Mouse (Mus musculus) heart, embryonic 14.5 days (tissue): Measurements from ENCODE around the gene Rrm2. TPM values are rescaled to one million over a fixed set of nuclear protein-coding genes. Genes with fewer than 3 reads are reported as not detected.
"Not testable (repeated sequence)": the region's sequence is repeated elsewhere in the genome, so short reads cannot be mapped to it uniquely, and the experiment has no call there.

ENCODE experiments used
- ATAC-seq: fragments of 200-750 bp; cut with Nextera tagmentation; 2 replicates; pipeline ENCODE4 v1.8.0; 2017; ENCODE audit warnings: low read depth, moderate TSS enrichment; ENCODE audit not compliant: insufficient number of reproducible peaks, insufficient read depth, low FRiP score
- H3K27ac ChIP-seq, 2 experiments: fragments of 200-500 bp in 1 of 2; fragments of 300-500 bp in 1 of 2; sonication (generic) in 1 of 2; replicated peaks in 1 of 2; 2 replicates each; pipeline ENCODE4 v1.5.1; 2012 to 2014; ENCODE audit warnings: low read depth in 2 of 2, low read length in 2 of 2, control low read depth in 1 of 2, mild to moderate bottlenecking in 1 of 2, mixed read lengths in 1 of 2; ENCODE audit not compliant: control insufficient read depth in 1 of 2, insufficient read depth in 1 of 2
- H3K27me3 ChIP-seq: fragments of 300-500 bp; sonication (generic); 2 replicates; pipeline ENCODE4 v1.6.1; 2014; ENCODE audit warnings: mild to moderate bottlenecking, low read length, control low read depth; ENCODE audit not compliant: control insufficient read depth, insufficient read depth
- H3K36me3 ChIP-seq: fragments of 300-500 bp; sonication (generic); 2 replicates; pipeline ENCODE4 v1.6.1; 2014; ENCODE audit warnings: mild to moderate bottlenecking, control low read depth, low read length, mixed read lengths; ENCODE audit not compliant: control insufficient read depth, insufficient read depth
- H3K4me1 ChIP-seq, 2 experiments: fragments of 200-500 bp in 1 of 2; fragments of 300-500 bp in 1 of 2; sonication (generic) in 1 of 2; 2 replicates each; pipeline ENCODE4 v1.6.1; 2012 to 2014; ENCODE audit warnings: low read length in 2 of 2, control low read depth in 1 of 2, mixed read lengths in 1 of 2; ENCODE audit not compliant: control insufficient read depth in 2 of 2, insufficient read depth in 2 of 2
- H3K4me2 ChIP-seq: fragments of 300-500 bp; sonication (generic); 2 replicates; pipeline ENCODE4 v1.6.1; 2014; ENCODE audit warnings: mild to moderate bottlenecking, low read length
- H3K4me3 ChIP-seq, 2 experiments: fragments of 200-500 bp in 1 of 2; fragments of 300-500 bp in 1 of 2; sonication (generic) in 1 of 2; 2 replicates each; pipeline ENCODE4 v1.5.1; 2012 to 2014; ENCODE audit warnings: low read length in 2 of 2, mild to moderate bottlenecking in 2 of 2, control low read depth in 1 of 2, low read depth in 1 of 2, moderate library complexity in 1 of 2; ENCODE audit not compliant: control insufficient read depth in 1 of 2, insufficient read depth in 1 of 2
- H3K9ac ChIP-seq: fragments of 300-500 bp; sonication (generic); 2 replicates; pipeline ENCODE4 v1.6.1; 2014; ENCODE audit warnings: mild to moderate bottlenecking, low read length
- H3K9me3 ChIP-seq: fragments of 300-500 bp; sonication (generic); 2 replicates; pipeline ENCODE4 v1.6.1; 2016; ENCODE audit warnings: low read length, control low read depth; ENCODE audit not compliant: control insufficient read depth
- WGBS: fragments of 180-500 bp; shearing (Covaris S2); extraction: QIAGEN DNeasy Blood & Tissue Kit; methylation state at CpG from one replicate; pipeline ENCODE4 v1.1.7; 2014; 5-methylcytosine and 5-hydroxymethylcytosine counted together
- polyA plus RNA-seq: library from polyadenylated mRNA; unstranded; fragments of >200 nt; fragmentation: Nextera tagmentation; extraction: Ambion mirVana; gene quantifications from 2 replicates; pipeline ENCODE4 v1.2.1, GENCODE M21; 2014

Rrm2 gene
- polyA plus RNA-seq, 1 experiment from 2014 or later = 189 TPM

- Histone ChIP-seq H3K4me2 (no peak overlapping the region), H3K9ac (no peak overlapping the region), H3K4me3 (no peak overlapping the region), H3K27ac (no peak overlapping the region), H3K4me1 (peaks cover 0 to 1% of the 10 kb centered on the region in 2 experiments; a peak in 1 of 4 replicates), H3K9me3 (no peaks in the 10 kb centered on the region), H3K27me3 (no peaks in the 10 kb centered on the region), H3K36me3 (no peaks in the 10 kb centered on the region)
- ATAC-seq = no peak; the same call in 1 of the 2 replicates
- 59% methylated on average over 8 of the region's 8 CpGs for WGBS
Observed at GRCm38 (mm10) chr12:24697484-24698204, 10.4 kb upstream of the Rrm2 start.

DNA sequence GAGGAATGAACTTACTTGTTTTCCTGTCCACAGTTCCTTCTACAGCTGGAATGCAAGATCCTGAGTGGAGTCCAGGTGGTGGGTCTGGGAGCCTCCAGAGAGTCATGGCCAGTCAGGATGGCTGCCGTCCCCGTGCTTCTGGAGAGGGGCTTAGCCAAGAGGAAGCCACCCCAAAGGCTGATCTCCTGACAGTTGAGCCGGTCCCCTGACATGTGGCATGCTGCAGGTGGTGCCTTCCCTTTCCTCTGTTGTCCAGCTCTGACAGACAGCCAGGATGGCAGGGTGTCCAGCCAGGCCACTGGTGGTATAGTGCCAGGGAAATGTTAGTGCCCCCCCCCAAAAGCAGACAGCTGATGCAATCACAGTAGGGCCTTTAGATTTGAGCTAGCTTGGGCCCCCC, 9.5 kb upstream of the Rrm2 start:
- no peak overlapping the region for H3K4me2 ChIP-seq
- 51% methylated on average over 3 of the region's 3 CpGs for WGBS
- H3K27ac ChIP-seq = no peak overlapping the region
- peaks cover 8 to 9% of the 10 kb centered on the region in 2 experiments; a peak in 3 of 4 replicates for H3K4me1 ChIP-seq
- H3K9me3 ChIP-seq = no peaks in the 10 kb centered on the region
- no peaks in the 10 kb centered on the region for H3K36me3 ChIP-seq
- H3K27me3 ChIP-seq = no peaks in the 10 kb centered on the region
- H3K4me3 ChIP-seq = no peak overlapping the region
- no peak for ATAC-seq
- no peak overlapping the region for H3K9ac ChIP-seq

- H3K9me3 ChIP-seq = no peaks in the 10 kb centered on the region
- H3K27ac ChIP-seq = no peak overlapping the region
- 51% methylated on average over 10 of the region's 10 CpGs for WGBS
- no peak overlapping the region for H3K4me3 ChIP-seq
- H3K36me3 ChIP-seq = no peaks in the 10 kb centered on the region
- no peak overlapping the region for H3K4me2 ChIP-seq
- no peak for ATAC-seq
- H3K9ac ChIP-seq = no peak overlapping the region
- H3K4me1 ChIP-seq = peaks cover 8 to 10% of the 10 kb centered on the region in 2 experiments; a peak in 3 of 4 replicates
- H3K27me3 ChIP-seq = no peaks in the 10 kb centered on the region
Observed at GRCm38 (mm10) chr12:24699578-24699977, 8.5 kb upstream of the Rrm2 start.

- H3K4me3 ChIP-seq, H3K27me3 ChIP-seq, H3K36me3 ChIP-seq, ATAC-seq, H3K9ac ChIP-seq, H3K9me3 ChIP-seq, H3K27ac ChIP-seq, H3K4me2 ChIP-seq: not testable (repeated sequence)
- WGBS = 86% methylated on average over 9 of the region's 9 CpGs
- peaks cover 9 to 14% of the 10 kb centered on the region in 2 experiments; a peak in 3 of 4 replicates for H3K4me1 ChIP-seq
Observed at GRCm38 (mm10) chr12:24701621-24702020, 6.4 kb upstream of the Rrm2 start.

- H3K4me3 ChIP-seq = no peak overlapping the region
- ATAC-seq = no peak
- no peak overlapping the region for H3K9ac ChIP-seq
- no peaks in the 10 kb centered on the region for H3K36me3 ChIP-seq
- 24% methylated on average over 3 of the region's 3 CpGs for WGBS
- H3K9me3 ChIP-seq = no peaks in the 10 kb centered on the region
- no peaks in the 10 kb centered on the region for H3K27me3 ChIP-seq
- no peak overlapping the region for H3K4me2 ChIP-seq
- peaks cover 12 to 27% of the 10 kb centered on the region in 2 experiments for H3K4me1 ChIP-seq
- H3K27ac ChIP-seq = peak overlapping the region; percentile 39 to 69
Observed at GRCm38 (mm10) chr12:24703013-24703412, 5.0 kb upstream of the Rrm2 start.

DNA sequence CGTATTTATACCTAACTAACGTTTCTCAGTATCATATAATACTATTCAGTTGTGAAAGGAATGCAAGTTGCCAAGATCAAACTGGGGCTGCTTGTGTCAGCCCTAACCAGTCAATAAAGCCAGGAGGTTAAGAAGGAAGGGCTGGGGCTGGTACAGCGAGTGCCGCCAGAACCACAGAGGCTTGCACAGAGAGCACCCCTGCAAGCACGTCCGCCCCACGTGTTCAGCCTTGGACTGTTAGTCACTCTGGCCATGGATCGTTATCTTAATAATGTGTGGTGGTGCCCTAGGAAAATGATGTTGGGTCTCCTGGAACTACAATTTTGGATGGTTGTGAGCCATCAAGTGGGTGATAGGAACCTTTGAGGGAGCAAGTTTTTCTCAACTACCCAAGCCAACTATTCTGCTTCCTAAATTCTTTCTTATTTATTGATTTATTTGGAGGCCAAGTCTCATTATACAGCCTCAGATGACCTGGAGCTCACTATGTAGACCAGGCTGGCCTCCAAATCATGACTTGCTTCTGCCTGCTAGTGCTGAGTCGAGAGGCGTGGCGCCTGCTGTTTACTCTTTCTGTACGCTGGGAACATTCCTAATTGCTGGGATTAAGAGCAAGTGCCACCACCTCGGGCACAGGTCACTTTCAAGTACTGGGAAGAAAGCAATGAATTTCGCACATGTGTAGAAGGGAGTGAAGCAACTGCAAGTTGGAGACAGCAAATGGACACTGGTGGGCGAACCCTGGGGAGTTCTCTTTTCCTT, 2.4 kb upstream of the Rrm2 start:
- no peak overlapping the region for H3K27ac ChIP-seq
- H3K36me3 ChIP-seq = peaks cover 5% of the 10 kb centered on the region
- no peaks in the 10 kb centered on the region for H3K27me3 ChIP-seq
- H3K4me2 ChIP-seq = no peak overlapping the region
- no peaks in the 10 kb centered on the region for H3K9me3 ChIP-seq
- 87% methylated on average over 15 of the region's 15 CpGs for WGBS
- H3K4me1 ChIP-seq = peaks cover 16 to 44% of the 10 kb centered on the region in 2 experiments
- no peak for ATAC-seq
- no peak overlapping the region for H3K4me3 ChIP-seq
- no peak overlapping the region for H3K9ac ChIP-seq

DNA sequence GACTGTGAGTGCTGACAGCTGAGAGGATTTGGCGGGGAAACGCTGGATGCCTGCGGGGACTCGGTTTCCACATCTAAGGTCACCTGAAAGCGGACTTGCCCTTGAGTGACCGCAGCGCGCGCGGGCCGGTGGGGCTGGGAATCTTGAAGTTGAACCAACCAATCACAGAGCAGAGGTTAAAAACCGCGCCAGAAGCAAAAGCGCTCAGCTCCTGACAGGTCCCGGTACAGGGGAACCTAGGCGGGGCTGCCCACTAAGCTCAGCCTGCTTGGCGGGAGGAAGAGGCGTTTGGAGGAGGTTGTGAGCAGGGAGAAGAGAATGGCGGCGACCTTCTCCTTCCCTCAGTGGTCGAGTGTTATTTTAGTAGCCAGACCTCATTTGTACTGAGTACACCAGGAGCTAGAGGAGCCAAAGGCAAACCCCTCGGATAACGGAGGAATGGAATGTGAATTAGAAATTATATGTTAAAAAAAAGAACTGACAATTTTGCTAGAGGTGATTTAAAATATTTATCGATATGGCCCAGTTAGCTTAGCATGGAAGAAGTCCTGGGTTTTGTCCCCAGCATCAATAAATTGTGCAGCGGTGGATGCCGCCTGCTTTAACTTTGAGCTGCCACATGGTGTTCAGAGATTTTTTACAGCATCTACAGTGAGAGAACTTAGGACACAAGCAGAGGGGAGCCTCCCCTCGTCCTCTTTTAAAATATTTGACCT, 1.1 kb upstream of the Rrm2 start:
- peaks cover 17% of the 10 kb centered on the region for H3K36me3 ChIP-seq
- peak overlapping the region; percentile 83 for H3K4me2 ChIP-seq
- H3K9ac ChIP-seq = peak overlapping the region; percentile 80
- ATAC-seq = no peak
- no peaks in the 10 kb centered on the region for H3K9me3 ChIP-seq
- H3K4me1 ChIP-seq = peaks cover 19 to 56% of the 10 kb centered on the region in 2 experiments
- no peaks in the 10 kb centered on the region for H3K27me3 ChIP-seq
- peak overlapping the region; percentile 53 to 59 for H3K27ac ChIP-seq
- H3K4me3 ChIP-seq = peak overlapping the region; percentile 69 to 78
- under 1% methylated on average over 27 of the region's 27 CpGs for WGBS
